Mouse (Mus musculus): Measurements from ENCODE around the gene Gadl1. TPM values are rescaled to one million over a fixed set of nuclear protein-coding genes. Genes with fewer than 3 reads are reported as not detected.

Gene Gadl1
- polyA plus RNA-seq, 1 experiment from 2014 or later, result 0.37 TPM

GRCm38 (mm10) chr9:115924094-115924493, 14.8 kb downstream of the Gadl1 start:
- DNase-seq (ENCODE audit: low spot score) (no peak), ATAC-seq (replicated peaks; ENCODE audit: low FRiP score) (no peak)
- Histone ChIP-seq H3K4me2 (no peak overlapping the region), H3K27ac (ENCODE audit: low read depth, low read length) (no peak overlapping the region), H3K27me3 (replicated peaks; ENCODE audit: control insufficient read depth, insufficient read depth, low read length) (no peaks in the 10 kb centered on the region), H3K4me1 (replicated peaks; ENCODE audit: control insufficient read depth, insufficient read depth, low read length) (no peaks in the 10 kb centered on the region), H3K4me3 (ENCODE audit: low read depth, low read length) (no peak overlapping the region), H3K9me3 (ENCODE audit: control insufficient read depth, low read length) (no peaks in the 10 kb centered on the region), H3K9ac (ENCODE audit: low read depth, low read length) (no peak overlapping the region), H3K36me3 (ENCODE audit: control insufficient read depth, insufficient read depth, low read length) (no peaks in the 10 kb centered on the region)
- WGBS, result 90% methylated on average over 1 of the region's 1 CpGs

- Histone ChIP-seq H3K9ac (ENCODE audit: low read depth, low read length) (no peak overlapping the region), H3K27ac (ENCODE audit: low read depth, low read length) (no peak overlapping the region)
- no peak for DNase-seq (ENCODE audit: low spot score)
Measured at GRCm38 (mm10) chr9:115931803-115932202, 22.5 kb downstream of the Gadl1 start.

GRCm38 (mm10) chr9:115932741-115933140, 23.5 kb downstream of the Gadl1 start:
- H3K4me2 ChIP-seq, result no peak overlapping the region

More at GRCm38 (mm10) chr9:115931803-115932202, 22.5 kb downstream of the Gadl1 start:
- Histone ChIP-seq H3K4me2 (no peak overlapping the region), H3K9me3 (ENCODE audit: control insufficient read depth, low read length) (no peaks in the 10 kb centered on the region), H3K4me1 (replicated peaks; ENCODE audit: control insufficient read depth, insufficient read depth, low read length) (no peaks in the 10 kb centered on the region), H3K4me3 (ENCODE audit: low read depth, low read length) (no peak overlapping the region), H3K27me3 (replicated peaks; ENCODE audit: control insufficient read depth, insufficient read depth, low read length) (no peaks in the 10 kb centered on the region), H3K36me3 (ENCODE audit: control insufficient read depth, insufficient read depth, low read length) (no peaks in the 10 kb centered on the region)
- ATAC-seq (replicated peaks; ENCODE audit: low FRiP score), result no peak
- 51% methylated on average over 2 of the region's 2 CpGs for WGBS

GRCm38 (mm10) chr9:115933243-115933964, 24.1 kb downstream of the Gadl1 start:
- DNase-seq (ENCODE audit: low spot score) (no peak), ATAC-seq (replicated peaks; ENCODE audit: low FRiP score) (no peak)
- no peak overlapping the region for H3K4me2 ChIP-seq
- H3K4me3 ChIP-seq (ENCODE audit: low read depth, low read length), result no peak overlapping the region
- no peaks in the 10 kb centered on the region for H3K36me3 ChIP-seq (ENCODE audit: control insufficient read depth, insufficient read depth, low read length)
- 63% methylated on average over 7 of the region's 7 CpGs for WGBS
- H3K9ac ChIP-seq (ENCODE audit: low read depth, low read length), result no peak overlapping the region
- no peaks in the 10 kb centered on the region for H3K27me3 ChIP-seq (replicated peaks; ENCODE audit: control insufficient read depth, insufficient read depth, low read length)
- no peak overlapping the region for H3K27ac ChIP-seq (ENCODE audit: low read depth, low read length)
- no peaks in the 10 kb centered on the region for H3K4me1 ChIP-seq (replicated peaks; ENCODE audit: control insufficient read depth, insufficient read depth, low read length)
- no peaks in the 10 kb centered on the region for H3K9me3 ChIP-seq (ENCODE audit: control insufficient read depth, low read length)

More at GRCm38 (mm10) chr9:115932741-115933140, 23.5 kb downstream of the Gadl1 start:
- WGBS, result 78% methylated on average over 4 of the region's 4 CpGs
- no peak overlapping the region for H3K9ac ChIP-seq (ENCODE audit: low read depth, low read length)
- H3K36me3 ChIP-seq (ENCODE audit: control insufficient read depth, insufficient read depth, low read length), result no peaks in the 10 kb centered on the region
- DNase-seq (ENCODE audit: low spot score), result no peak
- no peaks in the 10 kb centered on the region for H3K27me3 ChIP-seq (replicated peaks; ENCODE audit: control insufficient read depth, insufficient read depth, low read length)
- no peak for ATAC-seq (replicated peaks; ENCODE audit: low FRiP score)
- no peak overlapping the region for H3K4me3 ChIP-seq (ENCODE audit: low read depth, low read length)
- no peaks in the 10 kb centered on the region for H3K4me1 ChIP-seq (replicated peaks; ENCODE audit: control insufficient read depth, insufficient read depth, low read length)
- no peak overlapping the region for H3K27ac ChIP-seq (ENCODE audit: low read depth, low read length)
- no peaks in the 10 kb centered on the region for H3K9me3 ChIP-seq (ENCODE audit: control insufficient read depth, low read length)

- H3K36me3 ChIP-seq (ENCODE audit: control insufficient read depth, insufficient read depth, low read length), result no peaks in the 10 kb centered on the region
- no peak overlapping the region for H3K9ac ChIP-seq (ENCODE audit: low read depth, low read length)
- no peaks in the 10 kb centered on the region for H3K9me3 ChIP-seq (ENCODE audit: control insufficient read depth, low read length)
- no peak overlapping the region for H3K27ac ChIP-seq (ENCODE audit: low read depth, low read length)
- ATAC-seq (replicated peaks; ENCODE audit: low FRiP score) (no peak), DNase-seq (ENCODE audit: low spot score) (no peak)
- no peaks in the 10 kb centered on the region for H3K4me1 ChIP-seq (replicated peaks; ENCODE audit: control insufficient read depth, insufficient read depth, low read length)
- no peaks in the 10 kb centered on the region for H3K27me3 ChIP-seq (replicated peaks; ENCODE audit: control insufficient read depth, insufficient read depth, low read length)
- no peak overlapping the region for H3K4me3 ChIP-seq (ENCODE audit: low read depth, low read length)
- H3K4me2 ChIP-seq, result no peak overlapping the region
- WGBS, result 79% methylated on average over 11 of the region's 11 CpGs
Measured at GRCm38 (mm10) chr9:115934288-115934687, 25.0 kb downstream of the Gadl1 start.

- 56% methylated on average over 2 of the region's 2 CpGs for WGBS
- DNase-seq (ENCODE audit: low spot score), result no peak
- Histone ChIP-seq H3K9ac (ENCODE audit: low read depth, low read length) (no peak overlapping the region), H3K27me3 (replicated peaks; ENCODE audit: control insufficient read depth, insufficient read depth, low read length) (no peaks in the 10 kb centered on the region), H3K4me1 (replicated peaks; ENCODE audit: control insufficient read depth, insufficient read depth, low read length) (no peaks in the 10 kb centered on the region), H3K9me3 (ENCODE audit: control insufficient read depth, low read length) (no peaks in the 10 kb centered on the region), H3K36me3 (ENCODE audit: control insufficient read depth, insufficient read depth, low read length) (no peaks in the 10 kb centered on the region), H3K4me3 (ENCODE audit: low read depth, low read length) (no peak overlapping the region), H3K4me2 (no peak overlapping the region), H3K27ac (ENCODE audit: low read depth, low read length) (no peak overlapping the region)
- ATAC-seq (replicated peaks; ENCODE audit: low FRiP score), result no peak
Measured at GRCm38 (mm10) chr9:115936350-115936749, 27.1 kb downstream of the Gadl1 start.

- Histone ChIP-seq H3K4me2 (no peak overlapping the region), H3K9ac (ENCODE audit: low read depth, low read length) (no peak overlapping the region), H3K36me3 (ENCODE audit: control insufficient read depth, insufficient read depth, low read length) (no peaks in the 10 kb centered on the region), H3K27me3 (replicated peaks; ENCODE audit: control insufficient read depth, insufficient read depth, low read length) (no peaks in the 10 kb centered on the region), H3K27ac (ENCODE audit: low read depth, low read length) (no peak overlapping the region), H3K4me1 (replicated peaks; ENCODE audit: control insufficient read depth, insufficient read depth, low read length) (no peaks in the 10 kb centered on the region), H3K9me3 (ENCODE audit: control insufficient read depth, low read length) (no peaks in the 10 kb centered on the region), H3K4me3 (ENCODE audit: low read depth, low read length) (no peak overlapping the region)
- ATAC-seq (replicated peaks; ENCODE audit: low FRiP score) (no peak), DNase-seq (ENCODE audit: low spot score) (no peak)
- WGBS, result 90% methylated on average over 5 of the region's 5 CpGs
Measured at GRCm38 (mm10) chr9:115937915-115938314, 28.7 kb downstream of the Gadl1 start.

- no peaks in the 10 kb centered on the region for H3K4me1 ChIP-seq (replicated peaks; ENCODE audit: control insufficient read depth, insufficient read depth, low read length)
- no peak overlapping the region for H3K9ac ChIP-seq (ENCODE audit: low read depth, low read length)
- no peak overlapping the region for H3K4me2 ChIP-seq
- no peak overlapping the region for H3K4me3 ChIP-seq (ENCODE audit: low read depth, low read length)
- H3K27me3 ChIP-seq (replicated peaks; ENCODE audit: control insufficient read depth, insufficient read depth, low read length), result no peaks in the 10 kb centered on the region
- ATAC-seq (replicated peaks; ENCODE audit: low FRiP score) (no peak), DNase-seq (ENCODE audit: low spot score) (no peak)
- H3K36me3 ChIP-seq (ENCODE audit: control insufficient read depth, insufficient read depth, low read length), result no peaks in the 10 kb centered on the region
- no peak overlapping the region for H3K27ac ChIP-seq (ENCODE audit: low read depth, low read length)
- 76% methylated on average over 3 of the region's 3 CpGs for WGBS
- no peaks in the 10 kb centered on the region for H3K9me3 ChIP-seq (ENCODE audit: control insufficient read depth, low read length)
Measured at GRCm38 (mm10) chr9:115939420-115939819, 30.2 kb downstream of the Gadl1 start.

- WGBS, result 58% methylated on average over 8 of the region's 8 CpGs
- Histone ChIP-seq H3K4me2 (no peak overlapping the region), H3K9me3 (ENCODE audit: control insufficient read depth, low read length) (no peaks in the 10 kb centered on the region), H3K36me3 (ENCODE audit: control insufficient read depth, insufficient read depth, low read length) (no peaks in the 10 kb centered on the region), H3K27ac (ENCODE audit: low read depth, low read length) (no peak overlapping the region), H3K4me3 (ENCODE audit: low read depth, low read length) (no peak overlapping the region), H3K9ac (ENCODE audit: low read depth, low read length) (no peak overlapping the region), H3K27me3 (replicated peaks; ENCODE audit: control insufficient read depth, insufficient read depth, low read length) (no peaks in the 10 kb centered on the region), H3K4me1 (replicated peaks; ENCODE audit: control insufficient read depth, insufficient read depth, low read length) (no peaks in the 10 kb centered on the region)
- ATAC-seq (replicated peaks; ENCODE audit: low FRiP score) (no peak), DNase-seq (ENCODE audit: low spot score) (no peak)
Measured at GRCm38 (mm10) chr9:115941171-115941570, 31.9 kb downstream of the Gadl1 start.

Data from liver, embryonic 11.5 days (tissue).